Mouse (Mus musculus) retina, postnatal 7 days (tissue): ENCODE measurements around the gene Nodal.

Experiments
- DNase-seq: peaks from one replicate; pipeline ENCODE4 v3.0.0-alpha.2; 2012; ENCODE audit warnings: low read depth, low spot score

Nodal gene

GRCm38 (mm10) chr10:61398125-61398524 is 19.6 kb upstream of the Nodal start:
- DNase-seq: no peak

DNA sequence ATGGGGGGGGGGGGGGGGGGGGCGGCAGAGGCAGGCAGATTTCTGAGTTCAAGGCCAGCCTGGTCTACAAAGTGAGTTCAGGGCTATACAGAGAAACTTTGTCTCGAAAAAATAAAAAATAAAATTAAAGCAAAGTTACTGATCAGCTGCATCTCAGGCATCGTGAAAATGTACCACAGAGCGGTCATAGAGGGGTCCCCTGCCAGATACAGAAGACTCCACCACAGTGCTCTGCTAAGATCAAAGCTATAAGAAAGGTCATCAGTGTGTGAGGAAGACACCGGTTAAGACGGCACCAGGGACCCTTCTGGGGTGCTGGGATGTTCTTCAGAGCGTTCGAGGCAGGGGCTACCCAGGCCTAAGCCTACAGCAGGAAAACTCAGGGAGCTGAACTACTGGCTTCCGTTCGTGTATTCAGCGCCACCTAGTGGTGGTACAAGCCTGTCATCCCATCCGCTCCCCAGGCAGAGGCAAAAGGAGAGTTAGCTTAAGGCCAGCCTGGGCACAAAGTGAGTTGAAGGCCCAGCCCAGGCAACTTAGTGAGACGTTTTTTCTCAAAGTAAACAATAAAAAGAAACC is 18.5 kb upstream of the Nodal start:
- peak; percentile 72 for DNase-seq

GRCm38 (mm10) chr10:61400407-61400806 is 17.4 kb upstream of the Nodal start:
- no peak for DNase-seq

- DNase-seq: no peak
Observed at GRCm38 (mm10) chr10:61402480-61402879, 15.3 kb upstream of the Nodal start.

GRCm38 (mm10) chr10:61402911-61403310 is 14.9 kb upstream of the Nodal start:
- DNase-seq: no peak

- no peak for DNase-seq
Observed at GRCm38 (mm10) chr10:61405958-61406357, 11.8 kb upstream of the Nodal start.

DNA sequence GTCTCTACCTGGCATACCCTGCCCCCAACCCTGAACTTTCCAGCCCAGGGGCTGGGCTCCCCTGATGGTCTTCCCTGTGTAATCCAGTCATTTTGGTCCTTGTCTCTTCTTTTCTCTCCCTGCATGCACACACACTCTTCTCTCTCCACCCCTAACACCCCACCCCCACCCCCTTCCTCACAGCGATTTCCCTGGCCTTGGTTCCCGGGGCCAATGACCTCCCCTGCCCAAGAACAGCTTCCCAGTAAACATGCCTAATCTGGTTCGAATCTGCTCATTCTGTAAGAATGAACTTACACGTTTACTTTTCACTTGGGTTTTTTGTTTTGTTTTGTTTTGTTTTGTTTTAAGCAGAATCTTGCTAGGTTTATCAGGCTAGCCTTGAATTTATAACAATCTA is 8.0 kb upstream of the Nodal start:
- no peak for DNase-seq

DNA sequence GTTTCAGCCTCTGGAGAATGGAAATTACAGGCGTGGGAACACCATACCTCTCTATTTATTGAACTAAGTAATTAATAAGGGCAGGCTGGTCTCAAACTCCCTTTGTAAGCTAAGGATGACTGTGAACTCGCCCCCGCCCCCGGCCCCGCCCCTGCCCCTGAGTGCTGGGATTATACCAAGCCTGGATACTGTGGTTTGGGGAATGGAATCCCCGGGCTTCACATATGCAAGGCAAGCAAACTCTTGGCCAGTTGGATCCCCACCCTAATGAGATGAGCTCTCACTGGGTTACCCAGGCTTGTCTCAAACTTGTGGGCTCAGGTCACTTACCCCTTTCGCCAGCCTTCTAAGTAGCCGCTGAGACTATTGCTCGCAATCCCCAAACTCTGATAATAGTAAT is 7.6 kb upstream of the Nodal start:
- no peak for DNase-seq

- DNase-seq: no peak
Observed at GRCm38 (mm10) chr10:61412910-61413625, 4.7 kb upstream of the Nodal start.

- no peak for DNase-seq
Observed at GRCm38 (mm10) chr10:61415240-61415639, 2.5 kb upstream of the Nodal start.

DNA sequence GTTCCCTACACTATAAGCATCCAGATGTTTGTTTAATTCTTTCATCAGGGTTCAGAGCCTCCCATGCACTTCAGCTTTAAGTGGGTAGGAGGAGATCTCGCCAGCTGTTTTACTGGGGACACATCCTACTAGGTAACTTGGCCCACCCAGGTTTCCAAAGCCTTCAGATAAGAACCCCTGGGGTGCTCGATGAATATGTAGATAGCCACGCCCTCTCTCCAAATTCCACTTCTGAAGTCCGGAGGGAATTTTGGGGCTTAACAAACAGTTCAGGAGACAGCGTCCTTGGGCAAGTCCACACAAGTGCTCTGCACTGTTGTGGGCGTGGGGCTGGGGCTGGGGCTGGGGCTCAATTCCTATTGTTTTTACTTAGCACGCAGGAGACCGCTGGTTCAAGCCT is 1.9 kb upstream of the Nodal start:
- DNase-seq: no peak

DNA sequence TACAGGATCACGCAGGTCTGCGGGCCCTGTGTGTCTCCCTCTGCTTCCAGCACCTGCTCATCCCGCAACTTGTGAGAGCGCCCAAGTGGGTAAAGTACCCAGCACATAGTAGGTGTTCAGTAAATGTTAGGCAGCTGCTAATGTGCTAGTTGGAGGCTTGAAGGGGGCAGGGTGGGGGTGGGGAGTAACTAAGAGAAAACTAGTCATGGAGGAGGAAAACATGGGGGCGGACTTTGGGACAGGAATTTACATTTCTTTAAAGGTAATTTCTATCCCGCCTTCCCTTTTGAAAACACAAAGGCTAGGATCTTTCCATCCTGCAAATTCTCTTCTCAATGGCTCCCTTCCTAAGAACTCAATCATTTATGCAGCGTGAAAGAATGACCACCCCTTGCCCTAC is 1.2 kb upstream of the Nodal start:
- DNase-seq: no peak

DNA sequence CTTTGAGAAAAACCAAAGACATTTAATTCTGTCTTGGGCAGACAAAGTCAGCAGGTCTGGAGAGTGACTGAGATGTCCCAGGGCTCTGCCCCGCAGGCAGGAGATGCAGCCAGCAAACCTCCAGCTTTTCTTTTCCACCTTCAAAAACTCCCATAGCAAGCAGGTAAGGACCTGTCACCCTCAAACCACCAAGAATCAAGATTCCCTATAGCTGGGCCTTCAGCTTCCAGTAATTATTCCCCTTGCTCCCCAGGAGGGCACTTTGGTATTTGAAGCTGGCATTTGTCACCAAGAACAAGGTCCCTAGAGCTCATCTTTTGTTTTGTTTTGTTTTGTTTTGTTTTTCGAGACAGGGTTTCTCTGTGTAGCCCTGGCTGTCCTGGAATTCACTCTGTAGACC is 726 bp upstream of the Nodal start:
- DNase-seq: no peak

DNA sequence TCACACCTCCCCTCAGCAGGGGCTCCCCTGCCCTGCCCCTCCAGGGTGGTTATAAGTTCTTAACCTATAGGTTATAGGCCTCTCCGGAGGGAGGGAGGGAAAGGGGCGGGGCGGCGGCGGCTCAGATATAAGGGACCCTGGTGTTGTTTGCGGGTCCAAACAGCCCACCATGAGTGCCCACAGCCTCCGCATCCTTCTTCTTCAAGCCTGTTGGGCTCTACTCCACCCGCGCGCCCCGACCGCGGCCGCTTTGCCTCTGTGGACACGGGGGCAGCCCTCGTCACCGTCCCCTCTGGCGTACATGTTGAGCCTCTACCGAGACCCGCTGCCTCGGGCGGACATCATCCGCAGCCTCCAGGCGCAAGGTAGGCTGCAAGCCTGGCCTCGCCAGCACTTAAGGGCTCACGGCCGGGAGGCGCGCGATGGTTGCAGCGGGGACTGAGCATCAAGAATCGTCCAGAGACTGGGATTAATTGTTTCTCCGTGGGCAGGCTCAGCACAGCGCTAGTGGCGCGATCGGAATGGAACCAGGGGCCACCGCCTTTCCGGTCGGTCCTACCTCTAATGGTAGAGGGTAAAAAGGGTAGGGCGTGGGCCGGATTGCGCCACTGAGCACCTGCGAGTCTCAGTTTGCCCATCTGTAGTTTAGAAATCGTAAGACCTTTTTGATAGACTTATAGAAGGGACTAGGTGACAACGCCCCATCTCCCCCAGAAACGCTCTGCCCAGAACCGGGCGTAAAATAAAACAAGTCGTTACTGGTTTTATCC is 544 bp downstream of the Nodal start:
- no peak for DNase-seq

DNA sequence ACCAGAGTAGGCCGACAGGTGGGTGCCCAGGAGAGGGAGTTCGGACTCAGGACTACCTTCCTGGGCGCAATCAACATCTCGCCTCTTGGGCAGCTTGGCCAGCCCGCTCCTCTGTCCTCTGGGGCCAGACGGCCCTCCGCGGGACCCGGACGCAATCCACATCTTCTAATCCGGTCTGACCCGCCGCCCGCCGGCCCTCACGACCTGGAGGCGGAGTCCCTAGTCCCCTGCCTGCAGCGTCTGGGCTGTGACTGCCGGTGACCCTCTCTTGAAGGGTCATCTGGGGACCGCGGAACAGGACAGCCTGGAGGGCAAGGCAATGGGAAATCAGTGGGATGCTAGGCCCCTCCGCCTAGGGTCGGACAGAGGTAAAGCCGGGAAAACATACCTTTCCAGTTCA is 1.4 kb downstream of the Nodal start:
- DNase-seq: no peak

GRCm38 (mm10) chr10:61420011-61420410 is 2.2 kb downstream of the Nodal start:
- DNase-seq: no peak

DNA sequence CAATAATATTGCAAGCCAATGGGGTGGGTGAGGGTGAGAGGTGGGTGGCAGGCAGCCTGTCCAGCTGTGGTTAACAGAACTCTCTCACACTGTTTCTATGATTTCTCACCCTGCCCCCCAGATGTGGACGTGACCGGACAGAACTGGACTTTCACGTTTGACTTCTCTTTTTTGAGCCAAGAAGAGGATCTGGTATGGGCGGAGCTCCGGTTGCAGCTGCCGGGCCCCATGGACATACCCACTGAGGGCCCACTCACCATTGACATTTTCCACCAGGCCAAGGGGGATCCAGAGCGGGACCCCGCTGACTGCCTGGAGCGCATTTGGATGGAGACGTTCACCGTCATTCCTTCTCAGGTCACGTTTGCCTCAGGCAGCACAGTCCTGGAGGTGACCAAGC is 5.1 kb downstream of the Nodal start:
- DNase-seq: no peak

DNA sequence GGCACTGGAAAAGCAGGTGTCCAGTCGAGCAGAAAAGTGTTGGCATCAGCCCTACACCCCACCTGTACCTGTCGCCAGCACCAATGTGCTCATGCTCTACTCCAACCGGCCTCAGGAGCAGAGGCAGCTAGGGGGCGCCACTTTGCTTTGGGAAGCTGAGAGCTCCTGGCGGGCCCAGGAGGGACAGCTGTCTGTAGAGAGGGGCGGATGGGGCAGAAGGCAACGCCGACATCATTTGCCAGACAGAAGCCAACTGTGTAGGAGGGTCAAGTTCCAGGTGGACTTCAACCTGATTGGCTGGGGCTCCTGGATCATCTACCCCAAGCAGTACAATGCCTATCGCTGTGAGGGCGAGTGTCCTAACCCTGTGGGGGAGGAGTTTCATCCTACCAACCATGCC is 5.5 kb downstream of the Nodal start:
- no peak for DNase-seq

DNA sequence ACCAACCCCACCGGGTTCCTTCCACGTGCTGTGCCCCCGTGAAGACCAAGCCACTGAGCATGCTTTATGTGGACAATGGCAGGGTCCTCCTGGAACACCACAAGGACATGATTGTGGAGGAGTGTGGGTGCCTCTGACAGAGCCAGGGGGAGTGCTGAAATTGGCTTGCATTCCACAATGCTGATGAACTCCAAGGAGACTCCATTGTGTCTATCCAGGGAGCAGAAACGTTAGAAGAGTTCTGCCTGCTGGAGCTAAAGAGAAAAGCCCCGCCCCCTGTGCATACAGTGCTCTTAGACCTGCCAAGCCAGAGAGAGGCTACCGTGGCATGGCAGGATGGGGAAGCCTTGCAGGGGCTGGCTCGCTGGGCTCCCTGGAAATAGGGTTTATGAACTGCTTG is 6.7 kb downstream of the Nodal start:
- DNase-seq: no peak

- no peak for DNase-seq
Observed at GRCm38 (mm10) chr10:61425047-61425446, 7.3 kb downstream of the Nodal start.

- no peak for DNase-seq
Observed at GRCm38 (mm10) chr10:61426251-61426757, 8.5 kb downstream of the Nodal start.

- DNase-seq: no peak
Observed at GRCm38 (mm10) chr10:61427951-61428350, 10.2 kb downstream of the Nodal start.

DNA sequence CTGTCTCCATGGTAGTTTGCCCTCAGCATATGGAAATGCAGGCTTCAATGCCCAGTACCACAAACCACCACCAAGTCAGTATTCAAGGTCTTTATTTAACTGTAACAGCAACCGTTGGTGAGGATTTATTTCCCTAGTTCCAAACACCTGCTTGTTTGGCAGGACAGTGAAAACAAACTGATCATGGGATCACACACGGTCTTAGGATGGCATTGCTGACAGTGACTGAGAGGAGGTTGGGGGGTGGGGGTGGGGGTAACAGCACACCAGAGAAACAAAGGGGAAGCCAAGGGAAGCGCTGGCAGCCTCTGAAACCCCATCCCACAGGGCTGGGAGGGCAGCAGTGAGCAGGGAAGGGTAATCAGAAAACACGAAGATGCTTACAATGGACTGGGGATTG is 10.6 kb downstream of the Nodal start:
- DNase-seq: no peak
